Mouse (Mus musculus): ENCODE results near the gene Gm9376.

- TF ChIP-seq CTCF (conservative IDR thresholded peaks at IDR 0.05; ENCODE audit: low read length): no peak
- no peak for TF ChIP-seq POU5F1 (IDR thresholded peaks at IDR 0.05; ENCODE audit: borderline replicate concordance, low read length)
Measured at GRCm38 (mm10) chr14:118317260-118317659, 50.5 kb downstream of the Gm9376 start.
